Mouse (Mus musculus) cortical plate, adult 2 months (tissue): Measurements from ENCODE around the gene Amt.

Source experiments
- CTCF ChIP-seq: fragments of 200-500 bp; IDR thresholded peaks from 2 replicates; pipeline ENCODE4 v1.5.1; 2011; ENCODE audit warnings: mild to moderate bottlenecking, control low read depth, low read length; ENCODE audit not compliant: insufficient read depth; ENCODE audit errors: extremely low read depth
- POLR2A ChIP-seq: fragments of 200-500 bp; IDR thresholded peaks from 2 replicates; pipeline ENCODE4 v1.6.1; 2011; ENCODE audit warnings: mild to moderate bottlenecking, low read length, control low read depth; ENCODE audit not compliant: insufficient read depth; ENCODE audit errors: extremely low read depth

DNA sequence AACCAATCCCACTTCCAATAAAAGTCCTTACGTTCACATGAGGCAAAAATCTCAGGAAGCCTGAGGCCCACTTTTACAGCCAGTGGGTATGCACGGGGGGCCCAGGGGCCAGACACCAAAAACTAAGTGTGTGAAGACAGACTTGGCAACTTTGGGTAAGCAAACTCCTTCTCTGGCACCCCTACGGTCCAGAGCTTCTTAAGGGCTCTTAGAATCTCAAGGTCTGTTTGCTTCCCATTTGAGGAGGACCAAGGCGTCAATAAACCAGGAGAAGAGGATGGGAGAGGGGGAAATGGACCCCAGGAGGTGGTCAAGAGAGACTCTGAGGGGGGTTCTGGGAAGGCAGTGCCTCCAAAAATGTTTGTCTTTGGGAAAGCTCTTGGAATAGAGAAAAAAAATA, 23.2 kb upstream of the Amt start:
- TF ChIP-seq CTCF: no peak
- no peak for TF ChIP-seq POLR2A
